Mouse (Mus musculus): ENCODE data around the gene Slc25a34. TPM values are rescaled to one million over a fixed set of nuclear protein-coding genes. Genes with fewer than 3 reads are reported as not detected.

The Slc25a34 gene
- polyA plus RNA-seq, 1 experiment, result 2.9 TPM

DNA sequence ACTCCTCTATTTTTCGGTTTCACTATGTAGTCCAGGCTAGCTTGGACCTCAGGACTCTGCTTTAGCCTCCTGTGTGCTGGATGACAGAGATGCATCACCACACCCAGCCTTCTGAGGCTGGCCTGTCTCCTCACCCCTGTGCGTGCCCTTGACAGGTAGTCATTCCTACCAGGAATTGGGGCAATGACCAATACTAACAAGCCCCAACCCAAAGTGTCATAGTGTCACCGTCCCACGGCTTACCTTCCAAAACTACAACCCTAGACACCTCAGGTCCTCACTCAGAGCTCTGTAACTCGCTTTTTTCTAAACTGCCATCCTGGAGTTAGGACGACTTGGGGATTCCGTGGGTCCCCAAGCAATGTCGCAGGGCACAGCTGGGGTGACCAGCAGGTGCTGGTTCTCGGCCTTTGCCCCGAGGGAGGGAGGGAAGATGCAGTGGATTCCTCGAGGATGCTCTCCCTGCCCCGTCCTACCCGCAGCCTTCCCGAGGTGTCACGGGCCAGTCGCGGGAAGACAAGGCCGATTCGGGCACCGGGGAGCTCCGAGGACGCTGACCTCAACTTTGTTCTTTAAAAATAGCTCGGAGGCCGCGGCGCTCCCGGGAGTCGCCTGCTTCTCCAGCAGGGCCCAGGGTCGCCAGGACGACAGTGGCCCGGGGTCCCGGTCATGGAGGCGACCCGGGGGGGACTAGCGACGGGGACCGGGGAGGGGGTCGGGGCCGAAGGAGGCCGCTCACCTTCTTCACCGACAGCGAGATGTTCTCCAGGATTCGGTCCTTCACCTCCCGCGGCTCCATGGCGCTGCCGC is 39.7 kb upstream of the Slc25a34 start:
- H3K4me3 ChIP-seq (ENCODE audit: control insufficient read depth, low read depth, low read length), result peak overlapping the region; percentile 98
- H3K36me3 ChIP-seq (ENCODE audit: control insufficient read depth, insufficient read depth, low read length), result no peaks in the 10 kb centered on the region
- TF ChIP-seq CTCF (IDR thresholded peaks at IDR 0.05; ENCODE audit: control insufficient read depth, insufficient read depth, insufficient replicate concordance, low read depth, low read length), result no peak
- TF ChIP-seq POLR2A (IDR thresholded peaks at IDR 0.05; ENCODE audit: control insufficient read depth, low read depth, low read length), result no peak
- H3K4me1 ChIP-seq (ENCODE audit: control insufficient read depth, insufficient read depth, low read length), result peaks cover 15% of the 10 kb centered on the region
- H3K27me3 ChIP-seq (ENCODE audit: control insufficient read depth, insufficient read depth, low read length), result no peaks in the 10 kb centered on the region
- H3K27ac ChIP-seq (ENCODE audit: control insufficient read depth, insufficient read depth, low read depth, low read length), result peak overlapping the region; percentile 47

DNA sequence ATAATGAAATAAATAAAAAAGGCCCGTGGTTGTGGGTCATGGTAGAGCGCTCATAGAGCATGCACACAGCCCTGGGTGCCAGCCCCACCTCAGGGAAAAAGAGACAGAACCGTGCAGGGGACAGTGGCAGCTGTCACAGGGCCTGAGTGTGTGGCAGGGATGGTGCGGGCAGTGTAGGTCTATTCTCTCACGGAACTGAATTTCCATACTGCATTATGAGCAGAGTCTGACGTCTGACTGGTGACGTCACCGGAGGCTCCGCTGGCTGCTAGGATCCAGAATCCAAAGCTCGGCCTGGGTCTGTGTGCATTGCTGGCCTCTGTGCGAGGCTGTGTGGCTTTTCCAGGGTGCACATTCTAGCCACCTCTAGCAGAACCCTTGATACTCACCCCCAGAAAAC is 37.3 kb upstream of the Slc25a34 start:
- peaks cover 30% of the 10 kb centered on the region for H3K4me1 ChIP-seq (ENCODE audit: control insufficient read depth, insufficient read depth, low read length)
- H3K36me3 ChIP-seq (ENCODE audit: control insufficient read depth, insufficient read depth, low read length), result no peaks in the 10 kb centered on the region; the same call in 1 of the 2 replicates
- peak overlapping the region; percentile 71 for H3K4me3 ChIP-seq (ENCODE audit: control insufficient read depth, low read depth, low read length)
- TF ChIP-seq CTCF (IDR thresholded peaks at IDR 0.05; ENCODE audit: control insufficient read depth, insufficient read depth, insufficient replicate concordance, low read depth, low read length) (no peak), POLR2A (IDR thresholded peaks at IDR 0.05; ENCODE audit: control insufficient read depth, low read depth, low read length) (peak; percentile 66; the same call in 1 of the 2 replicates)
- H3K27ac ChIP-seq (ENCODE audit: control insufficient read depth, insufficient read depth, low read depth, low read length), result peak overlapping the region; percentile 50; the same call in 1 of the 2 replicates
- H3K27me3 ChIP-seq (ENCODE audit: control insufficient read depth, insufficient read depth, low read length), result no peaks in the 10 kb centered on the region

DNA sequence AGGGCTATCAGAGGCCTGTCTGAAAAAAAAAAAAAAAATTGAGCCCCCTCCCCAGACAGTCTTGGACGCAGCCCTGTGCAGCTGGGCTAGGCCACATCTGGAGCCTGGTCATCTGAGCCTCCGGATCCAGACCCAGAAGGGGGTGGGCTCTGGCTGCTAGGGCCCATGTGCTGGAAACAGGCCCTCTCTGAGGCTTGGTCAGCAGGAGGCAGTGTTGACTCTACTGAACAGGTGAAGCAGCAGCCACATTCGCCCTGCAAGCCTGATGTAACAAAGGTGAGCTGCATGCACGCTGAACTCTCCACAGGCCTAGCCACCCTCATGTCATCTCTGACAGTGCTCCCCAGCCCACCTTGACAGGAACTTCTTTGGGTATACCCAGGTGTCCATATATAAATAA is 36.1 kb upstream of the Slc25a34 start:
- no peak for TF ChIP-seq CTCF (IDR thresholded peaks at IDR 0.05; ENCODE audit: control insufficient read depth, insufficient read depth, insufficient replicate concordance, low read depth, low read length)
- 0 out of 2 replicates have a peak, but pooled peaks have one; percentile 39 for TF ChIP-seq POLR2A (IDR thresholded peaks at IDR 0.05; ENCODE audit: control insufficient read depth, low read depth, low read length)
- peaks cover 29% of the 10 kb centered on the region for H3K4me1 ChIP-seq (ENCODE audit: control insufficient read depth, insufficient read depth, low read length)
- peak overlapping the region; percentile 49; the same call in 1 of the 2 replicates for H3K27ac ChIP-seq (ENCODE audit: control insufficient read depth, insufficient read depth, low read depth, low read length)
- no peaks in the 10 kb centered on the region for H3K27me3 ChIP-seq (ENCODE audit: control insufficient read depth, insufficient read depth, low read length)
- H3K36me3 ChIP-seq (ENCODE audit: control insufficient read depth, insufficient read depth, low read length), result no peaks in the 10 kb centered on the region; the same call in 1 of the 2 replicates
- peak overlapping the region; percentile 71 for H3K4me3 ChIP-seq (ENCODE audit: control insufficient read depth, low read depth, low read length)

DNA sequence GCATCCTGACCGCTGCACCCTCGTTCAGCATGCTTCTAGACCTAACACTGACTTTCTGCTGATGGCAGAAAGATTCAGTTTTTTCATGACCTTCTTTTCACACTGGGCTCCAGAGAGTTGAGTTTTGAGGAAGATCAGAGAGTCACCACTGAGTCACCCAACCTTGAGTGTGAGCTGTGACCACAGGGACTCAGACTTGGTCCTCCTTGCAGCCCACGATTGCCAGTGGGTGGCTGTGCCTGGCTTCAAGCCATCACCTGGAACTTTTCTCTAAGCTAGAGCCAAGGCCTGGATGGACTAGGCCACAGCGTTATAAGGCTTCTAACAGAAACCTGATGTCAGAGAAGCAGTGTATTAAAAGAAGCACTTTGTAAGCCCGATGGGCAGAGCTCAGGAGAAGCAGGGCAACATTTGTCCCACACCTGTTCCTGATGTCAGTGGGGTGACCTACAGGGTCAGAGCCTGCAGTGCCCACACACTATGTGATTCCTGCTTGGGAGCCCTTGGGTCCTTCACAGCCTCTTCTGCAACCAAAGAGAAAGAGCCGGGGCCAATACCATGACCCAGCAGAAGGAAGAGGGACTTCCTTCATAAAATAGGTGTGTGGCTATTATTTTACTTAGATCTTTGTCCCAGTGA is 35.3 kb upstream of the Slc25a34 start:
- Histone ChIP-seq H3K4me1 (ENCODE audit: control insufficient read depth, insufficient read depth, low read length) (peaks cover 26% of the 10 kb centered on the region), H3K27me3 (ENCODE audit: control insufficient read depth, insufficient read depth, low read length) (no peaks in the 10 kb centered on the region), H3K4me3 (ENCODE audit: control insufficient read depth, low read depth, low read length) (peak overlapping the region; percentile 17), H3K27ac (ENCODE audit: control insufficient read depth, insufficient read depth, low read depth, low read length) (peak overlapping the region; percentile 25), H3K36me3 (ENCODE audit: control insufficient read depth, insufficient read depth, low read length) (no peaks in the 10 kb centered on the region; the same call in 1 of the 2 replicates)
- TF ChIP-seq POLR2A (IDR thresholded peaks at IDR 0.05; ENCODE audit: control insufficient read depth, low read depth, low read length), result no peak
- TF ChIP-seq CTCF (IDR thresholded peaks at IDR 0.05; ENCODE audit: control insufficient read depth, insufficient read depth, insufficient replicate concordance, low read depth, low read length), result no peak

DNA sequence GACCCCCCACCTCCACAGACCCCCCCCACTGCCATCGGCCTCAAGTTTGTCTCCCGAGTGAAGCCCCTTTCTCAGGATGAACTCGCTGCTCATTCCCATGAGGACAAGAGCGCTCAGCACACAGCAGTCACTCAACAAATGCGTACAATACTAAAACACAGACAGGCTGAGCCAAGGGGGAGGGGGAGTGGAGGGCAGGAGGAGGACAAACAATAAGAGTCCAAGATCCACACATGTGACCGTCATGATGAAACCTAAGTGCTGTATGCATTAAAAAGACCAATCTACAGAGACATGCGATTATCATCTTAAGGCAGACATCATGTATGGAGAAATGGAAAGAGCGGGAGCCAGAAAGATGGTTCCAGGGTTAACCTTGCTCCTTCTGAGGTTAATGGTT is 33.3 kb upstream of the Slc25a34 start:
- no peaks in the 10 kb centered on the region; the same call in 1 of the 2 replicates for H3K36me3 ChIP-seq (ENCODE audit: control insufficient read depth, insufficient read depth, low read length)

DNA sequence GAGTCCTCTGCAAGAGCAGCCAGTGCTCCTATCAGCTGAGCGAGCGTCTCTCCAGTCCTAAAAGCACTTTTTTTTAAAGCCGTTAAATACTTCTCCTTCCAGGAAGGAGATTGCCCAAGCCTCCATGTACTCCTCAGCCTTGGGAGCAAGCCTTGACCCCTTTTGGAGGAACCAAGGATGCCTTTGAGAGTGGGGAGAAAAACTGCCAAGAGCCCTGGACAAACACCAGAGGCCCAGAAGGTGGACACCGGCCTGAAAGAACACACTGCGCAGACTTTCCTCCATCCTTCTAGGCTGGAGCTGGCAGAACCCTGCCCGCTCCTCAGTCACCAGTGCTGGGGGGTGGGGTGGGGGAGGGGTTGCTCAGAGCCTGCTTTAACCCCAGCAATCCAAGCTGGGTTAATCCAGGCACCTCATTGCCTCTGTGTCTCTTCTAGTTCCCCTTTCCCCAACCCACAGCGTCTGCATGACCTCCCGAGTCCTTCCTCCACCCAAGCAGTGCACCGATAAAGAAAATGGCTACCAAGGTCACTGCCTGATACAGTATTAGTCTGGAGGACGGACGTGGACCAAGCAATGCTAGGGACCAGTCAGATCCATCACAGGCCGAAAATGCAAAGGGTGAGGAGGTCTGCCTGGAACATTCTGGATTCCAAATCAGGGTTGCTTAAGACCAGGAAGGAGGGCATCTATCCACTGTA is 32.4 kb upstream of the Slc25a34 start:
- no peaks in the 10 kb centered on the region for H3K27me3 ChIP-seq (ENCODE audit: control insufficient read depth, insufficient read depth, low read length)
- peak overlapping the region; percentile 66; the same call in 1 of the 2 replicates for H3K27ac ChIP-seq (ENCODE audit: control insufficient read depth, insufficient read depth, low read depth, low read length)
- TF ChIP-seq POLR2A (IDR thresholded peaks at IDR 0.05; ENCODE audit: control insufficient read depth, low read depth, low read length) (no peak), CTCF (IDR thresholded peaks at IDR 0.05; ENCODE audit: control insufficient read depth, insufficient read depth, insufficient replicate concordance, low read depth, low read length) (no peak)
- H3K4me3 ChIP-seq (ENCODE audit: control insufficient read depth, low read depth, low read length), result no peak overlapping the region
- H3K4me1 ChIP-seq (ENCODE audit: control insufficient read depth, insufficient read depth, low read length), result peaks cover 31% of the 10 kb centered on the region
- no peaks in the 10 kb centered on the region; the same call in 1 of the 2 replicates for H3K36me3 ChIP-seq (ENCODE audit: control insufficient read depth, insufficient read depth, low read length)

More for the DNA sequence above, 33.3 kb upstream of the Slc25a34 start:
- Histone ChIP-seq H3K27ac (ENCODE audit: control insufficient read depth, insufficient read depth, low read depth, low read length) (peak overlapping the region; percentile 53), H3K4me1 (ENCODE audit: control insufficient read depth, insufficient read depth, low read length) (peaks cover 29% of the 10 kb centered on the region), H3K27me3 (ENCODE audit: control insufficient read depth, insufficient read depth, low read length) (no peaks in the 10 kb centered on the region), H3K4me3 (ENCODE audit: control insufficient read depth, low read depth, low read length) (no peak overlapping the region)
- no peak for TF ChIP-seq POLR2A (IDR thresholded peaks at IDR 0.05; ENCODE audit: control insufficient read depth, low read depth, low read length)
- no peak for TF ChIP-seq CTCF (IDR thresholded peaks at IDR 0.05; ENCODE audit: control insufficient read depth, insufficient read depth, insufficient replicate concordance, low read depth, low read length)
